ENCODE assay signal across 18 mouse cellular contexts in genomic region chr4:10357572-10357971, GRCm38 (mm10).
DNase-seq lines count a peak whose midpoint lies in the region; ATAC-seq lines count a peak whose summit lies in the region.
"Had no signal": no experiment of that assay in that cellular context is flagged by ENCODE, and none has a peak within 500 bp of the region (broad histone marks: within the 10 kb centered on the region; RNA-seq: fewer than 3 reads in every experiment).

No protein-coding gene starts in this region.

- H3K36me3 ChIP-seq in midbrain, embryonic 13.5 days: no peaks in the 10 kb centered on the region
- H3K36me3 ChIP-seq: heart, embryonic 10.5 days; lung, embryonic 15.5 days; stomach, embryonic 15.5 days had no signal

- peak; percentile 100 for ATAC-seq in frontal cortex, adult (ENCODE audit: low TSS enrichment)
- no peak for ATAC-seq in midbrain, embryonic 13.5 days
- ATAC-seq: hindbrain, postnatal 0 days; Patski had no signal

- H3K4me1 ChIP-seq in midbrain, embryonic 13.5 days (replicated peaks): no peaks in the 10 kb centered on the region
- H3K4me1 ChIP-seq: lung, embryonic 15.5 days; stomach, embryonic 15.5 days had no signal

- no peak overlapping the region for H3K27ac ChIP-seq in midbrain, embryonic 13.5 days
- H3K27ac ChIP-seq: heart, embryonic 10.5 days; hindbrain, postnatal 0 days; lung, embryonic 15.5 days; stomach, embryonic 15.5 days had no signal

- H3K27me3 ChIP-seq in midbrain, embryonic 13.5 days: no peaks in the 10 kb centered on the region
- H3K27me3 ChIP-seq: lung, embryonic 15.5 days; Patski; stomach, embryonic 15.5 days had no signal

- H3K9ac ChIP-seq in midbrain, embryonic 13.5 days (replicated peaks): no peak overlapping the region
- H3K9ac ChIP-seq: lung, embryonic 15.5 days; stomach, embryonic 15.5 days had no signal

- 81% methylated on average over 3 of the region's 3 CpGs for WGBS in midbrain, embryonic 13.5 days

- no peaks in the 10 kb centered on the region for H3K9me3 ChIP-seq in midbrain, embryonic 13.5 days
- H3K9me3 ChIP-seq: heart, embryonic 10.5 days; lung, embryonic 15.5 days; stomach, embryonic 15.5 days had no signal

- no peak overlapping the region for H3K4me3 ChIP-seq in midbrain, embryonic 13.5 days (replicated peaks)
- H3K4me3 ChIP-seq: erythroblast, embryonic 14.5 days; heart, embryonic 10.5 days; lung, embryonic 15.5 days; stomach, embryonic 15.5 days had no signal

- no peak overlapping the region for H3K4me2 ChIP-seq in midbrain, embryonic 13.5 days (replicated peaks)
- H3K4me2 ChIP-seq: liver, embryonic 11.5 days; lung, embryonic 15.5 days; stomach, embryonic 15.5 days had no signal

- no peak for DNase-seq in frontal cortex, postnatal 10 days (ENCODE audit: low spot score in 2 of 2)
- DNase-seq in right cerebral cortex, adult 2 months (ENCODE audit: low spot score in 2 of 2): peak; percentile 33 to 39
- no peak for DNase-seq in right cerebral cortex, postnatal 14 days
- DNase-seq in frontal cortex, postnatal 36 days (ENCODE audit: low spot score in 2 of 2): peak; percentile 22 to 38
- no peak for DNase-seq in cerebellum, postnatal 25 days
- no peak for DNase-seq in kidney, adult 11 months
- DNase-seq: cerebellum, adult 11-12 months; heart, postnatal 36 days; thymus, postnatal 36 days had no signal

Comparison
In these comparisons a context has a peak if more than half of its experiments do, and no peak if none do; other contexts are left out.
1. DNase-seq: peak in right cerebral cortex, adult 2 months (2 of 2) and frontal cortex, postnatal 36 days (2 of 2); none in frontal cortex, postnatal 10 days (0 of 2), right cerebral cortex, postnatal 14 days (single experiment), cerebellum, postnatal 25 days (0 of 2) and kidney, adult 11 months (single experiment).